Comparison of ENCODE assay signal across 9 mouse cellular contexts in the genomic region with DNA sequence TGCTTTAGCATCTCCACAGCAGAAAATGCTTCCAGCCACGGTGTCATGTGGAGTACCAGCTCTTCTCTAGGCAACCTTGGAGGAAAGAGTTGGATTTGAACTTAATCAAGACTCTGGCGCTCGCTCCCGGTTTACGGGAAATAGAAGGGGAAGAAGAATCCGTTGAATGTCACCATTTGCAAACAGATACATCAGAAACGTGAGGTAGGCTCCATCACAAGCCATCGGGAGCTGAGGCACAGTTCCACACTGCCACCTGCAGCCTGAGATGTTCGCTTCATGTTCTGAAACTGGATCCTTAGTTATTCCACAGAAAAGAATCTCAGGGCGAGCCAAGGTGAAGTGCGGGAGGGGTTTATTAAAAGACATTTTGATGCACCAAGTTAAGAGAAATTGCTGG.
DNase-seq lines count a peak whose midpoint lies in the region; ATAC-seq and TF ChIP-seq lines count a peak whose summit lies in the region.
"Had no signal": no experiment of that assay in that cellular context is flagged by ENCODE, and none has a peak within 500 bp of the region (broad histone marks: within the 10 kb centered on the region; RNA-seq: fewer than 3 reads in every experiment).

No protein-coding gene starts in this region.

- H3K9ac ChIP-seq in kidney, embryonic 15.5 days: no peak overlapping the region
- H3K9ac ChIP-seq: embryonic facial prominence, embryonic 13.5 days had no signal

- peak; percentile 45 for TF ChIP-seq CTCF in kidney, adult 2 months (conservative IDR thresholded peaks at IDR 0.05; ENCODE audit: insufficient read depth, insufficient read length, low read depth, low read length)

- no peak overlapping the region for H3K27ac ChIP-seq in kidney, adult 2 months (ENCODE audit: insufficient read depth, low read depth, low read length)
- no peak overlapping the region for H3K27ac ChIP-seq in kidney, embryonic 15.5 days
- H3K27ac ChIP-seq: embryonic facial prominence, embryonic 13.5 days had no signal

- no peak for TF ChIP-seq POLR2A in kidney, adult 2 months (IDR thresholded peaks at IDR 0.05; ENCODE audit: low read depth, low read length)

- WGBS in kidney, adult 2 months: 48% methylated on average over 11 of the region's 11 CpGs
- 55% methylated on average over 11 of the region's 11 CpGs for WGBS in kidney, embryonic 15.5 days

- H3K4me3 ChIP-seq in kidney, adult 2 months (ENCODE audit: insufficient read depth, low read depth, low read length): no peak overlapping the region
- no peak overlapping the region for H3K4me3 ChIP-seq in kidney, embryonic 15.5 days (replicated peaks)
- H3K4me3 ChIP-seq: embryonic facial prominence, embryonic 13.5 days had no signal

- DNase-seq in kidney, adult 2 months: no peak
- DNase-seq in adrenal gland, postnatal 10 days: peak; percentile 25
- DNase-seq in layer of hippocampus, adult 11-12 months (ENCODE audit: low spot score): peak; percentile 35
- DNase-seq in retina, embryonic 14.5 days (ENCODE audit: low spot score): peak; percentile 45
- no peak for DNase-seq in urinary bladder, postnatal 14 days (ENCODE audit: low spot score)
- no peak for DNase-seq in ovary, postnatal 36 days (ENCODE audit: low spot score)
- no peak for DNase-seq in kidney, adult 9 months

- no peak overlapping the region for H3K4me2 ChIP-seq in kidney, embryonic 15.5 days
- H3K4me2 ChIP-seq: embryonic facial prominence, embryonic 13.5 days had no signal

- no peaks in the 10 kb centered on the region for H3K36me3 ChIP-seq in kidney, adult 2 months (ENCODE audit: control insufficient read depth, insufficient read depth, low read length)
- no peaks in the 10 kb centered on the region for H3K36me3 ChIP-seq in kidney, embryonic 15.5 days
- H3K36me3 ChIP-seq: embryonic facial prominence, embryonic 13.5 days had no signal

- no peak for ATAC-seq in kidney, embryonic 15.5 days (replicated peaks; ENCODE audit: low FRiP score)

- H3K27me3 ChIP-seq in kidney, adult 2 months (replicated peaks; ENCODE audit: control insufficient read depth, insufficient read depth, low read length): no peaks in the 10 kb centered on the region
- peaks cover 7% of the 10 kb centered on the region; the same call in 1 of the 2 replicates for H3K27me3 ChIP-seq in kidney, embryonic 15.5 days
- H3K27me3 ChIP-seq: embryonic facial prominence, embryonic 13.5 days had no signal

- H3K4me1 ChIP-seq in kidney, adult 2 months (ENCODE audit: control insufficient read depth, insufficient read depth, low read length): no peaks in the 10 kb centered on the region
- peaks cover 13% of the 10 kb centered on the region for H3K4me1 ChIP-seq in kidney, embryonic 15.5 days
- H3K4me1 ChIP-seq: embryonic facial prominence, embryonic 13.5 days had no signal

- no peaks in the 10 kb centered on the region for H3K9me3 ChIP-seq in kidney, embryonic 15.5 days (replicated peaks)
- H3K9me3 ChIP-seq: embryonic facial prominence, embryonic 13.5 days had no signal

Comparison
In these comparisons a context has a peak if more than half of its experiments do, and no peak if none do; other contexts are left out.
1. DNase-seq: peak in adrenal gland, postnatal 10 days (single experiment), layer of hippocampus, adult 11-12 months (single experiment) and retina, embryonic 14.5 days (single experiment); none in kidney, adult 2 months (single experiment), urinary bladder, postnatal 14 days (single experiment), ovary, postnatal 36 days (single experiment) and kidney, adult 9 months (single experiment).